Mouse (Mus musculus): ENCODE data around the gene Myh11.
"Not testable (repeated sequence)": the region's sequence is repeated elsewhere in the genome, so short reads cannot be mapped to it uniquely, and the experiment has no call there.

The Myh11 gene

GRCm38 (mm10) chr16:14162988-14163416, 128.2 kb downstream of the Myh11 start, which contains the start of the genes Nde1 and Marf1:
Gene Nde1, plus strand, starts transcription at chr16:14163275.
Gene Marf1, minus strand, starts transcription at chr16:14163351.
- peak; percentile 95 for DNase-seq (ENCODE audit: low read depth)

- DNase-seq (ENCODE audit: low read depth) = no peak
Observed at GRCm38 (mm10) chr16:14160941-14161340, 130.2 kb downstream of the Myh11 start.

DNA sequence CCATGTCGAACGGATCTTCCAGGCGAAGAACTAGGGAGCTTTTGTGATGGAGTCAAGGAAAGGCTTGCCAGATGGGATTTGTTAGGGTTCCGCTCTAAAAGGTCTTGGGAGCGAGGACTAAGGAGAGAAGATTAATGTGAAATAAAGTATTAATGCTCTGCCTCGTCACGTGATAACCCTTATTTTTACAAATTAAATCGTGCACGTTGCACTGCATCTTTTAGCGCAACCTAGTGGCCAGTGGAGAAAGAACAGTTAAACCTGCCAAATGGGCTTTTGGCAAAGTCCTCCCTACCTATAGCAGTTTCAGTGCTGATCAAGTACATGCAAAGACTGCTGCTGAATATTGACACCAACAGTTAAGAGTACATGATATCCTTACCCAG, 131.4 kb downstream of the Myh11 start:
- peak; percentile 91 for DNase-seq (ENCODE audit: low read depth)

DNA sequence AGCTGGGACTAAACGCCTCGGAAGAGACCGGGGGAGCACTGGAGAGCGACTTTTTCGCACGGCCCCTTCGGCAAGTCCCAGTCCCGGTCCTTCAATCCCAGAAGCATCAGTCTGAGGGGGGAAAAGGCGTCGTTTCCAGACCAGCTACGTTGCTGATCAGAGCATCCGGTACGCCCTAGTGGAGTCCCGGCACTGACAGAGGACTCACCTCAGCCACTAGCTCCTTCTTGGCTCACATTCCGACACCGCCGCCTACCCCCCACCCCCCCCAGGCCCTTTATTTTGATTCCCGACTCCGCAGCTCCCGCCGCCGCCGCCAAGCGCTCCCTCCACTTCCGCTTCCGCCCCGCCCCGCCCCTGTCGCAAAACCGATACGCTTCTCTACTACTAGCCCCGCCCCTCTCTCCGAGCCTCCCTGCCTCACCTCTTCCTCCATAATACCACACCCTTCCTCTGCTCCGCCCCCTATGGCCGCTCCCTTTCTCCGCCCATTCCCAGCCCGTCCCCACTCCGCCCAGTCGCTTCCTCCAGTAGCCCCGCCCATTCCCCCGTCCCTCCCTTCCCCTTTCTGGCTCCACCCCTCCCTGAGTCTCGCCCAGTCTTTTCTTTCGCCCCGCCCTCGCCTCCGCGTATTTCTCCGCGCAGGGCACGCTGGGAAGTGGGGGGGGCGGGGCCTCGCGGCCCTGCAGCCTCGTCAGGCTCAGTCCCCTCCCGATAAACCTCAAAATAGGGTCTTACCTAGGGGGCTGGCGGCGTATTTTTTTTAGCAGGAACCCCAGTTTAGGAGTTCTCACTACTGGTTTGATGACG, 132.0 kb downstream of the Myh11 start:
- peak; percentile 100 for DNase-seq (ENCODE audit: low read depth)

DNA sequence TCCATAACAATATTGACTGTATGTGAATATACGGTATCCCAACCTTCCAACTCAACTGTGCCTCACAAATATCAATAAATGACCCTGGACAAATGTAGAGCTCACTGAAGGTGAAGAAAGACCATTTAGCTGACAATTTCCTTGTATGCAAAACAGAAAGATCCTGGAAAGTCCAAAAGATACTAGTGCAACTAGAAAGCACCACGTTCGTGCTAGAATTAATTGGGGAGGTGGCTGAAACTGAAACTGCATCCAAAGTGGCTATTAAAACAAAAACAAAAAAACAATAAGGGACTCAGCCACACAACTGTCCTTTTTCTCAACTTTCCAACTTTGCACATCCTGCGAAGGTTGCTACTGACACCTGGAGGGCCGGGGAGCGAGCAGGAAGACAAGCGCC, 132.6 kb downstream of the Myh11 start:
- DNase-seq (ENCODE audit: low read depth) = no peak

GRCm38 (mm10) chr16:14156312-14156711, 134.9 kb downstream of the Myh11 start:
- no peak for DNase-seq (ENCODE audit: low read depth)

DNA sequence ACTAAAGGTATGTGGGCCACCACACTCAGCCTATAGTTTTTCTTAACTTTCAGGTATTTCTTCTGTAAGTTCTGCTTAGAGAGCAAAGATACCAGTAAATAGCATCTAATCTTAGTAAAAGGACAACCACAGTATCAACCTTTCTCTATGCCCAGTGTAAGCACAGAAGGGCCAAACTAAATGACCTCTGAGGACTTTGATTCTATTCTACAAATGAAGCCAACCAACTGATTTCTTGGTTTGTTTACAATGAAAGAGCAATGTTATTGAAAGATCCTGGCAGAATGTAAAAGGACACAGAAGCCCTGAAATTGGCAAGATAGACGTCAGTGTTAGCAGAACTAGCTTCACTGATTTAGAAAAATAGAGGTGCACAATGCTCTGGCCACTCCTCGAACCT, 135.5 kb downstream of the Myh11 start:
- DNase-seq (ENCODE audit: low read depth) = not testable (repeated sequence)

DNA sequence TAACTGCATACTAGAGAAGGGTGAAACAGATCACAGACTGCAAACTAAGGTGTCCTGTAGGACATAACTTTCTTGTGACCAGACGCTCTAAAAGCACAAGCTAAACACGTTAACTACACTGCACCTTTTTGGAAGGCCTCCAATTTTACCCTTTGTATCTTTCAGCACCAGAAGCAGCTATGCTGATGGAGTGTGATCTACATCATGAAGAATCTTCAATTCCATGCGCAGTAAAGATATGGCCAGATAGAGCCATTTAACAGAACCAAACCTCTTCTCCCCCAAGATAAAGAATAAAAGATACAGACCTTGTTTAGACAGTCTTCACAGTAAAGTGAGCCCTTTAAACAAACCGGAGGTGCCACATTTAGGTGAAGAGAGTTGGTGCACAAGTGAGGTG, 139.5 kb downstream of the Myh11 start:
- DNase-seq (ENCODE audit: low read depth) = no peak

- peak; percentile 29 for DNase-seq (ENCODE audit: low read depth)
Observed at GRCm38 (mm10) chr16:14147712-14148111, 143.5 kb downstream of the Myh11 start.
